Mouse (Mus musculus): ENCODE data around the gene Shroom1.
A peak's percentile ranks its signal among the peaks of the same experiment; 100 is the strongest.
"Not testable (repeated sequence)": the region's sequence is repeated elsewhere in the genome, so short reads cannot be mapped to it uniquely, and the experiment has no call there.

Shroom1 gene

DNA sequence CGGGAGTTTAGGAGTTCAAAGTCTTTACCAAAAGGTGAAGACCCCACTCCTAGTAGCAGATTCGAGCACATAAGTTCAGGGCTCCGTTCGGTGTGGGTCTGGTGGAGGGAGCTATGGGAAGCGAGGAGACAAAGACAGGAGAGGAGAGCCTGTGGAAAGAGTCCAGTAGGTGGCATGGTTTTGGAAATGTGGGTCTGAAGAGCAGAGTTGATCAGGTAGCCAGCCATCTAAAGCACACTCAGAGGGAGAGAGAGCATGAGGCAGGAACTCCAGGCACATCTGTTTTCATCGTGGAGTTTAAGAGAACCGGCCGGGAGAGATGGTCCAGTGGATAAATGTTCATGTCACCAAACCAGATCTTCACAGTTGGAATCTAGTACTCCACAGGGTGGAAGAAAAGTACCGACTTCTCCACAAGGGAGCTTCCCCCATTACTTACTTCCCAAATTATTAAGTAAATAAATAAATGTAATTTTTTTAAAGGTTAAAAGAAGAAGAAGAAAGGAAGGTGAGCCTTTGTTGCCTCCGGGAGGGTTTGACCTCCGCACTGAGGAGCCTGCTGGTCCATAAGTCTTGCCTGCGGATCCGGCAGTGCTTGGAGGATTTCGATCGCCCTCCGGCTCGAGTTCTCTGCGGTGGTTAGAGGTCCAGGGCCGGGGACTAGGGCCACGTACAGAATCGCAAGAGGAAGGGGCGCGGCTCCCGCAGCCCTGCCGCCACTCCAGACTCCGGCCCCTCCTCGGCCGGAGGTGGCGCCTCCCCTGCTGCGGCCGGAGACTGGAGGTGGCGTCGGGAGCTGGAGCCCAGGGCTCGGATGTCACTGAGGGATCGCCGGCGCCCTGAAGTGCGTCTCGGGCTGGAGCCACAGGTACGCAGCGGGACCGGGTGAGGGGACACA, at the start of gene Shroom1, which contains the start of gene Gm10447:
Shroom1 (plus strand) TSS at position 732 of the 898 bp plus-strand sequence.
Gm10447 (minus strand) TSS at position 637 of the 898 bp plus-strand sequence.
- peak; percentile 67 for DNase-seq

GRCm38 (mm10) chr11:53411738-53412137, 45.3 kb upstream of the Shroom1 start:
- DNase-seq, result peak; percentile 11

- DNase-seq, result no peak
Measured at GRCm38 (mm10) chr11:53413871-53414270, 43.1 kb upstream of the Shroom1 start.

DNA sequence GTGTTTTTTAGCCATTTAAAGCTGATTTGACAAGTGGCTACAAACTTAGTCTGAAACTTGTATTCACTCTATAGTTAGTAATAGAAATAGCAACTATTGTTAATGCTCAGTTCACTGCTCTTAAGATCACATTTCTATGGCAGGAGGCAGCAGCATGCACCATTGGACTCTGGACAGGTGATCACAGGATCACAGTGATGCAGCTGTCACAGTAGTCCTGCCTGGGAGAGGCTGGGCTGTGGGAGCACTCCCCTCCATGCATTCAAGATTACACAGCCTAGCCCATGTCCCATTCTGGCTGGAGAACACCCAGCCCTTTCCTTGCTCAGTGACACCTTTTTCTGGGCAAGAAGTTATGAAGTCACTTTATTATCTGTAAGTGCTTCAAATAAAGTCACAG, 39.0 kb upstream of the Shroom1 start:
- DNase-seq, result no peak

DNA sequence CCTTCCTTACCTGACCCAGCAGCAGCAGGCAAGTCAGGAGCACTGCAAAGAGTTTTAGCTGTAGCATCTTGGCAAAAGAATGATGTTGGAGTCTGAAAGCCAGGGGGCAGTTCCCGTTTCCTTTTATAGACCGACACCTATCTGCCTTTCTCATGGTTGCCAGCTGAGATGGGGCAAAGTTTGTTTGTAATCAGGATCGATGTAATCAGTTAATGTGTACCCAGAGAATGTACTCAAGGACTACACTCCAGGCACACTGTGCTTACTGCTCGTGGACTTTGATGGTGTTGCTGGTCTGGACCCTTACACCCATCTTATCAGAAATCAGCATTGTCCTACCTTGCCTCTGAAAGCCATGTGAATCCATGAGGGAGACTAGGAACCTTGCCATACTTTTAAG, 34.0 kb upstream of the Shroom1 start, which contains the start of gene Leap2:
Leap2 (minus strand) TSS at position 135 of the 400 bp plus-strand sequence.
- no peak for DNase-seq

- peak; percentile 39 for DNase-seq
Measured at GRCm38 (mm10) chr11:53424826-53425225, 32.2 kb upstream of the Shroom1 start.

DNA sequence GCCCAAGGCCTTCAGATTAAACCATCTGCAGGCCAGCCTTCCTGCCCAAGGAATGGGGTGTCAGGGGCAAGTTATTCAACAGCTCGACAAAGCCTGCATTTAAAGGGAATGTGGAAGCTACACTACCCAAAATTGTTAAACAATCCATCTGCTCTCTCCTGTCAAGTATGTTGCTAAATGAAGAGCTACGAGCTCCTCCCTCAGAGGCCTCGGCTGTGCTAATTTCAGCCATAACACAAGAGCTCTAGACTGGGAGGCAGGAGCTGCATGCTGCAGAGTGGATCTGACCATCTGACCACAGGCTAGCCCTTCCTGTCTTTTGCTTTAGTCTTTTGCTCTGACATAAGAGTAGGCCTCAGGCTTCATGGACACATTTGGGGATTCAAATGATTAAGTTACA, 31.8 kb upstream of the Shroom1 start:
- no peak for DNase-seq

- DNase-seq, result no peak
Measured at GRCm38 (mm10) chr11:53425711-53426255, 31.2 kb upstream of the Shroom1 start.

DNA sequence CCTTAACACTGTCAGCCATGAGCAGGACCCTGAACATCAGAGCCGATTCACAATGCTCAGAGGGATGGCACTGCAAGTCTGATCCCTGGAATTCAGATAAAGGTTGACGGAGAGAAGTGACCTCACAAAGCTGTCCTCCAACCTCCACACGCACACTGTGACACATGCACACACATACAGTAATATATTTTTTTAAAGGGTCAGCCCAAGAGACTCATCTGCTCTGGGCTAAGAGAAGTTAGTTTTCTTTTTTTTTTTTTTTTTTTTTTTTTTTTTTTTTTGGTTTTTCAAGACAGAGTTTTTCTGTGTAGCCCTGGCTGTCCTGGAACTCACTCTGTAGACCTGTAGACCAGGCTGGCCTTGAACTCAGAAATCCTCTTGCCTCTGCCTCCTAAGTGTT, 30.1 kb upstream of the Shroom1 start:
- not testable (repeated sequence) for DNase-seq

DNA sequence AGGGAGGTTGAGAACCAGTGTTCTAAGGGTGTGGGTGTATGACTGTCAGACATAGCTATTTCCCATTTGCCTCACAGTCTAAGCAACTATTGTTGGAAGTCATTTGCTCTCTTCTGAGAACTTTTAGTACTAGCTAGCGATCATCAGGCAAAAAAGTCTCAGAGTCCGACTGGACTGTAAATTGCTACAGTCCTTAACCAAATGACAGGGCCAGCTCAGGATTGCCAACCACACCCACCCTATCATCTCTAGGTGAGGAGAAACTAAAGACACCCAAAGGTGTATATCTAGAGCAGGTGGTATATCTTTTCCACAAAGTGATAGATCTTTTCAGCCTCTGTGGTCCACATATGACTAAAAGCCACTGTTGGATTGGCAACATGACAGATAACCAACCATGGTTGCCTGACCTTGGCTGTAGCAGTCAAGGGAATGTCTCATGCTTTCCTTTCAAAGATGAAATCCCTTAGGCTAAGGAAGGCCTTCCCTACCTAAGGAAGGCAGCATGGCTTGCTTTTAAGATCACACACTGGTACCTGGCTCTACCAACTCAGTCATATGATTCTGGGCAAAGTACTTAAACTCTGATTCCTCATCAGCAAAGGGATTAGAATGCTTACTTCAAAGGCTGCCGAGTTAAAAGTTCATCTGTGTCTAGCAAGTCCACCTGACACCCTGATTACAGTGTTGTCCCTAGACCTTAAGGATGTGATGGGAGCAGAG, 28.9 kb upstream of the Shroom1 start:
- no peak for DNase-seq

GRCm38 (mm10) chr11:53428716-53429057, 28.3 kb upstream of the Shroom1 start:
- DNase-seq, result no peak

GRCm38 (mm10) chr11:53429182-53429581, 27.8 kb upstream of the Shroom1 start:
- no peak for DNase-seq

DNA sequence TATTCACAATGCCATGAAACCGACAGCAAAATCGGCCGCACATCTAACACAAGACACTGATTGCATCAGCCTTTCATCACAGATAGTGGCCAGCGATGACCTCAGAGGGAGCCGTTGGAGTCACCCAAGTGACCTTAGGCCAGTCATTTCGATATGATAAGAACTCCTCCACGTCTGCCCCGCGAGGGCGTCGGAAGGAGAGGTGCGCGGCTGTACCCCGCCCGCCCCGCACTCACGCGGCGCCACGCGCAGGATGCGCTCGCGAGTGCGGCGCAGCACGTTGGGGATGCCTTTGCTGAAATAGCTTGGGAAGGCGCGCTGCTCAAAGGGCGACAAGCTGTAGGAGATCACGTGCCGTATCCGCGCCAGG, 26.7 kb upstream of the Shroom1 start:
- peak; percentile 29 for DNase-seq

DNA sequence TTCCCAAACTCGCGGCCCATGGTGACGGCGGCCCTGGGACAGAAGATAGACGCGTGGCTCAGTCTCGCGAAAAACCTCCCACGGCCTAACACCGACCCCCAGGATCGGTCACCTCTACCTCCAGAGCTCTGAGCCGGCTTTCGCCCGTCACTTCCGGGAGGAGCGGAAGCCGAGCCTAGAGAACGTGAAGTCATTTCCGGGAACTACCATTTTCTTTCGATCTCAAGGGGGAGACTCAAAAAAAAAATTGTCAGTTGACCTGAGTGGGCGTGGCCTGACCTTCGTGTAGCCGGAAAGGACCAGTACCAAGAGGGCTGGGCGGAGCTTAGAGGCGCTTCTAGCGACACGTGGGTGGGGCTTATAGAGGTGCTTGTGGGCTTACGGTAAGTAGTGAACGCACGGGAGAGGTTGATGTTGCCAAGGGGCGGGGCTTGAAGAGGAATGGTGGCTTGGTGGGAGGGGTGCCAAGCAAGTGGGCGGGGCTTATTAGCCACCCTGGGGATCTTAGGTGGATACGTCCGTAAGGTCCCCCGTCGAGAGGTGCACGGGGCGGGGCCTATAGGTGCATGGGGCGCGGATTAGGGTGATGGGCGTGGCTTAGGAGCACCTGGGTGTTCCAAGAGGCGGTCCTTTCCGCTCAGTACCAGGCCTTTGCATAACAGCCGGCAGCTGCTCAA, 26.2 kb upstream of the Shroom1 start, which contains the start of the genes Uqcrq and Gdf9:
Uqcrq (minus strand) TSS at position 162 of the 677 bp plus-strand sequence.
Gdf9 (plus strand) TSS at position 354 of the 677 bp plus-strand sequence.
- peak; percentile 99 for DNase-seq

DNA sequence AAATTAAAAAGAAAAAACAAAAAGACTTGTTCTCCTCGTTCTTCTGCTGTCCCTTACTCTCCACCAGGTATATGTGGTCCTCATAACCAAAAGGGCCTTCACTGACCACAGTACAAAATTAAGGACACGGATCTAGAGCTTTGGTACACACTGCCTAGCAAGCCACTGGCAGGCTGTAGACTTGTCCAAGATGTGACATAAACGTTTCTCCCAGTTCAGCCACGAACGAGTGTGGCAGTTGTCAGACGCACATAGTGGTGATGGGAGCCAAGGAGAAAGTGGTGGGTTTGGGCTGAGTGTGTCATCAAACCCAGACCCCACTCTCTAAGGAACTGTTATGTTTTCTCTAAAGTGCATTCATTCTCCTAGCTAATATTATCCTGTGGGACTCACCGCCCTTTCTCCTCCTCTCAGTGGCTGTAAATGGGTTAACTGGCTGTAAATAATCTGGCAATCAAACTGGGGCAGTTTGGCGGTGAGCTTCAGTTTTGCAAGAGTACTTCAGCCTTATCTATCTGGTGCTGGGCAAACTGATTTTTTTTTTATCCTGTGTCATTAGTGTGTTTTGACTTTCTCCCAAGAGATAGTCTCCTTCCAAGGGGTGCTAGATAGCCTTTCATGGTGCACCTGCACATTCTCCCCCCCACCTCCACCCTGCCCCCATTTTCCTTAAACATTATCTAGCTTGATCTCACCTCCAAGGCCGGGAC, 25.5 kb upstream of the Shroom1 start:
- DNase-seq, result no peak

DNA sequence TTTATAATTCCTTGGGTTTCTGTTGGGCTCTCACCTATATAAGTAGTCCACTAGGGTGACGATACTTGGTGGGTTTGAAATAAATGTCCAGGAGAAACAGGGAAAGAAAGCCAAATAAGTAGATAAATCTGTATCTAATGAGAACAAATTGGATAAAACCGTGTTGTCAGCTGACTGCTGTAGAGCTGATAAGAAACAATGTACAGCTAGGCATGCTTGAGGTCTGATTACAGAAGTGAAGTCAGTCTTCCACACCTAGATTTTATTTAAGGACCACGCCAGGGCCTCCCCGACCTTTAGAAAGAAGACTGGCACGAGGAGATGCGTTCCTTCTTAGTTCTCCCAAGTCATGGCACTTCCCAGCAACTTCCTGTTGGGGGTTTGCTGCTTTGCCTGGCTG, 23.9 kb upstream of the Shroom1 start:
- no peak for DNase-seq

GRCm38 (mm10) chr11:53435504-53435903, 21.5 kb upstream of the Shroom1 start:
- DNase-seq, result no peak

- DNase-seq, result no peak
Measured at GRCm38 (mm10) chr11:53436338-53436737, 20.7 kb upstream of the Shroom1 start.

DNA sequence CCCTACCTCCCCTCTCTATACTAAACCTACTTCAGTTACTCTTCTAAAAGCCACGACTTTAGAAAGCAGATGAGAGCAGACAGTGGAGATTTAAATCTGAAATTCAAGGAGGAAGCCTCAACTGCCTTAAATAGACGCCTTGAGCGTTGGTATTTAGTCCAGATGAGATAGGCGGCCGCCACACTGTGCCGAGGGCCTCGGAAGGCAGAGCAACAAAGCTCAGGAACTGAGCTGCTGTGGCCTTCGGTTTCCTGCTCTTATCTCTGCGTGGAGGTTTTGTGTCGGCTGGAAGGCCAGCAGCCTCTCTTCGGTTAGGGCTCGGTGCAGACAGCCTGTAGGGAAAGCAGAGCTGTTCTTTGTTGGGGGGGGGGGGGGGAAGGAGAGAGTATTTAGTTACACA, 15.1 kb upstream of the Shroom1 start:
- no peak for DNase-seq

DNA sequence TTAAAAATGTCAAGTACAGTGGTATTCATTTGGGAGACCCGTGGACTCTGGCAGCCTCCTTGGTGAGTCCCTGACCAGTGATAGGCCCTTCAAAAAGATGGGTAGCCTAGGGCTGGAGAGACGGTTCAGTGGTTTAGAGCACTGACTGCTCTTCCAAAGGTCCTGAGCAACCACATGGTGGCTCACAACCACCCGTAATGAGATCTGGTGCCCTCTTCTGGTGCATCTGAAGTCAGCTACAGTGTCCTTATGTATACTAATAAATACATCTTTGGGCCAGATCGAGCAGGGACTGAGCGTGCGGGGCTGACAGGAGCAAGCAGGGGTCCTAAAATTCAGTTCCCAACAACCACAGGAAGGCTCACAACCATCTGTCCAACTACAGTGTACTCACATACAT, 13.1 kb upstream of the Shroom1 start:
- peak; percentile 61 for DNase-seq

GRCm38 (mm10) chr11:53445562-53445961, 11.4 kb upstream of the Shroom1 start:
- no peak for DNase-seq

GRCm38 (mm10) chr11:53446183-53446582, 10.8 kb upstream of the Shroom1 start:
- DNase-seq, result no peak

All from lung, postnatal 14 days (tissue).